Mouse (Mus musculus) liver, embryonic 14.5 days (tissue): ENCODE measurements at regions not wholly inside any gene's neighbourhood (a gene's known extent, or its start where the extent isn't known, plus 50 kb on each side); places are given as distances from the start of the nearest gene placed in this dataset.

Experiments
- ATAC-seq: fragments of 200-750 bp; cut with Nextera tagmentation; 2 replicates; pipeline ENCODE4 v1.8.0; 2017; ENCODE audit warnings: moderate number of reproducible peaks, mild to moderate bottlenecking, moderate library complexity; ENCODE audit not compliant: insufficient read depth
- DNase-seq, 3 experiments: peaks; one replicate each; pipeline ENCODE4 v3.0.0-alpha.2; 2012 to 2013; ENCODE audit warnings: low read depth in 3 of 3, low spot score in 3 of 3
- H3K27ac ChIP-seq: fragments of 300-500 bp; sonication (generic); 2 replicates; pipeline ENCODE4 v1.5.1; 2014; ENCODE audit warnings: moderate library complexity, mild to moderate bottlenecking, control low read depth, inconsistent platforms
- H3K27me3 ChIP-seq: fragments of 300-500 bp; sonication (generic); 2 replicates; pipeline ENCODE4 v1.6.1; 2014; ENCODE audit warnings: mild to moderate bottlenecking, low read length, moderate library complexity; ENCODE audit not compliant: control insufficient read depth, insufficient read depth
- H3K36me3 ChIP-seq: fragments of 300-500 bp; sonication (generic); replicated peaks from 2 replicates; pipeline ENCODE4 v1.6.1; 2014; ENCODE audit warnings: low read depth; ENCODE audit not compliant: control insufficient read depth, insufficient read depth
- H3K4me1 ChIP-seq, 2 experiments: fragments of 200-500 bp in 1 of 2; fragments of 300-500 bp in 1 of 2; sonication (generic) in 1 of 2; replicated peaks; 2 replicates each; pipeline ENCODE4 v1.6.1; 2012 to 2014; ENCODE audit warnings: antibody characterized with exemption in 1 of 2, inconsistent platforms in 1 of 2, low read length in 1 of 2; ENCODE audit not compliant: control insufficient read depth in 2 of 2, insufficient read depth in 2 of 2
- H3K4me2 ChIP-seq: fragments of 300-500 bp; sonication (generic); 2 replicates; pipeline ENCODE4 v1.6.1; 2014; ENCODE audit warnings: low read depth, mild to moderate bottlenecking, control low read depth, moderate library complexity
- H3K4me3 ChIP-seq, 2 experiments: fragments of 200-500 bp in 1 of 2; fragments of 300-500 bp in 1 of 2; sonication (generic) in 1 of 2; 2 replicates each; pipeline ENCODE4 v1.5.1; 2012 to 2014; ENCODE audit warnings: low read depth in 2 of 2, low read length in 2 of 2, mild to moderate bottlenecking in 2 of 2, control low read depth in 1 of 2, inconsistent platforms in 1 of 2, moderate library complexity in 1 of 2; ENCODE audit not compliant: insufficient read depth in 1 of 2
- H3K9ac ChIP-seq: fragments of 300-500 bp; sonication (generic); replicated peaks from 2 replicates; pipeline ENCODE4 v1.6.1; 2014; ENCODE audit warnings: mild to moderate bottlenecking, control low read depth, moderate library complexity
- H3K9me3 ChIP-seq: fragments of 300-500 bp; sonication (generic); 2 replicates; pipeline ENCODE4 v1.6.1; 2016; ENCODE audit warnings: low read length, mixed read lengths; ENCODE audit not compliant: control insufficient read depth
- CTCF ChIP-seq: IDR thresholded peaks from 2 replicates; pipeline ENCODE4 v1.5.1; 2016; ENCODE audit warnings: antibody characterized with exemption, low read depth, control low read depth
- EP300 ChIP-seq: IDR thresholded peaks from 2 replicates; pipeline ENCODE4 v1.6.1; 2016; ENCODE audit warnings: antibody characterized with exemption, low read depth
- WGBS: fragments of 180-500 bp; shearing (Covaris S2); extraction: QIAGEN DNeasy Blood & Tissue Kit; methylation state at CpG from one replicate; pipeline ENCODE4 v1.1.7; 2014; ENCODE audit not compliant: insufficient replicate concordance; 5-methylcytosine and 5-hydroxymethylcytosine counted together

DNA sequence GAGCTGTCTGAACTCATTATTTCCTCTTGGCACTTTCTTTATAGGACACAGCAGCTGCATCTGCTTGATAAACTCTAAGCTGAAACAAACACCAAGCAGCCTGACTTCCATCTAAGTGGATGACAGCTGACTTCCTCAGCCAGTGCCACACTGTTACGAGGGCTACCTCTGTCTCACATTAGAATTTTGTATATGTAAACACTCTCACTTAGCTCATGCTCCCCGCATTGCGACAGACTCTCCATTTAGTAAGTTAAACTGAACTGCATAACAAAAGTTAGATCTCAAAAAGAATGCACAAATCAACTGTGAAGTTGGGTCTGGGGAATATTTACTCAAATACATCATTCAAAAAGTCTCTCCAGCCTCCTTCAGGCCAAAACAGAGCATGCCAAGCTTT is 432.1 kb downstream of the Dcdc2c start:
- Histone ChIP-seq H3K4me1 (0 out of 4 replicates have a peak, but pooled peaks cover 0 to 3% of the 10 kb centered on the region in 2 experiments), H3K36me3 (no peaks in the 10 kb centered on the region), H3K9ac (no peak overlapping the region), H3K4me2 (no peak overlapping the region), H3K27me3 (no peaks in the 10 kb centered on the region), H3K27ac (no peak overlapping the region), H3K9me3 (no peaks in the 10 kb centered on the region), H3K4me3 (no peak overlapping the region)
- no peak for ATAC-seq
- WGBS: 27% methylated on average over 3 of the region's 3 CpGs
- TF ChIP-seq EP300: no peak
- no peak for TF ChIP-seq CTCF
- no peak for DNase-seq

DNA sequence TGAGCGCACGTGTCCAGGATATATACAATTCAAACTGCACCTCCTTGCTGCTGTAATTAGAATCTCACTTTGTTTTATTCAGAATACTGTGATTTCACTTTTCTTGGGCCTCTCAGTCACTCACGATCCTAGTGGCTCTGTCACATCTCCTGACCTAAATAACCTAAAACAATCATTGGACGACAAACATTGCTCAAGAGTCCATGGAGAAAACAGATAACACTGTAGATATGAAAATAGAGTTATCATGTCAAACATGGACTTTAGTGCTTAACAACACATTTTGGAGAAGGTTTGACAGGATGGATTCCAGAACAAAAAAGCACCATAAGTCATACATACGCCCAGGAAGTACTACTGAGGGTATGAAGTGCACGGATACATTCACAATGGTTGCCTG is 461.5 kb downstream of the Dcdc2c start:
- Histone ChIP-seq H3K4me2 (no peak overlapping the region), H3K9ac (no peak overlapping the region), H3K27ac (no peak overlapping the region), H3K4me1 (no peaks in the 10 kb centered on the region), H3K36me3 (no peaks in the 10 kb centered on the region), H3K9me3 (no peaks in the 10 kb centered on the region), H3K27me3 (no peaks in the 10 kb centered on the region), H3K4me3 (no peak overlapping the region)
- 62% methylated on average over 6 of the region's 6 CpGs for WGBS
- TF ChIP-seq EP300 (no peak), CTCF (no peak)
- DNase-seq: peak in 1 of 3 experiments; percentile 2
- ATAC-seq: no peak

DNA sequence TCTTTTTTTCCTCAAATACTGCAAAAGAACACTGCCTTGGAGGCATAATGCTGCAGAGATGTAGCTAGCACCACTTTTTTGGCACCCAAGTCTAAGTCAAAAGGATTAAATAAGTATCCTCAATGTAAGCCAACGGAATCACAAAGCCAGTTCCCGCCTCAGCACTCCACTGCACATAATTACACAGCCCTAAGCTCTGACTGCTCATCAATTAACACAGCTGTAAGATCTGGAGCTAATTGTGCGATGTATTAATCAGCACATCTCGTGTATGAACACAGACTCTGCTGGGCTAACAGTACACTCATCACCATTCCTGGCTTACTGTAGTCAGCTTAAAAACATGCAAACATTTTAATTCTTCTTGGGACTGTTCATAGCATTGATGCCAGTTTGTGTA is 466.7 kb downstream of the Dcdc2c start:
- Histone ChIP-seq H3K4me1 (no peaks in the 10 kb centered on the region), H3K27ac (no peak overlapping the region), H3K4me2 (no peak overlapping the region), H3K36me3 (no peaks in the 10 kb centered on the region), H3K27me3 (no peaks in the 10 kb centered on the region), H3K9me3 (no peaks in the 10 kb centered on the region), H3K9ac (no peak overlapping the region), H3K4me3 (no peak overlapping the region)
- ATAC-seq (no peak), DNase-seq (no peak)
- 63% methylated on average over 4 of the region's 4 CpGs for WGBS
- no peak for TF ChIP-seq EP300
- TF ChIP-seq CTCF: no peak

DNA sequence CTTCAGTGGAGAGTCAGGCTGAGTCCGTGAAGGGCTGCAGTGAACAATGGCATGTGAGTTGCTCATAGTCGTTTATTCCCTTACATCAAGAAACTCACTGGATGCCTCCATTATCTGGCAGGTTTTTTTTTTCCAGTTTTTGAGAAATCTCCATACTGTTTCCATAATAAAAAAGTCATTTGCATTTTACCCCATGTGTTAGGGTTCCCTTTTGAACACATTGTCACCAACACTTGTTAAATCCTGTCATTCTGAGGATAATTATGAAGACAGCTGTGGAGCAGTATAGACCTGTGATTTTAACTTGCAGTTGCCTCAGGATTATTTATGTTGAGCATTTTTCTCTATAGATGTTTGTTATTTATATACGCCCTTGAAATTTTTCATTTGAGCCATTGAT is 475.6 kb downstream of the Dcdc2c start:
- TF ChIP-seq EP300 (no peak), CTCF (no peak)
- H3K36me3 ChIP-seq: no peaks in the 10 kb centered on the region
- no peak overlapping the region for H3K4me3 ChIP-seq
- no peak overlapping the region for H3K9ac ChIP-seq
- DNase-seq (no peak), ATAC-seq (no peak)
- no peaks in the 10 kb centered on the region for H3K27me3 ChIP-seq
- no peaks in the 10 kb centered on the region for H3K4me1 ChIP-seq
- H3K4me2 ChIP-seq: no peak overlapping the region
- WGBS: 60% methylated on average over 3 of the region's 3 CpGs
- H3K27ac ChIP-seq: no peak overlapping the region
- no peaks in the 10 kb centered on the region for H3K9me3 ChIP-seq

DNA sequence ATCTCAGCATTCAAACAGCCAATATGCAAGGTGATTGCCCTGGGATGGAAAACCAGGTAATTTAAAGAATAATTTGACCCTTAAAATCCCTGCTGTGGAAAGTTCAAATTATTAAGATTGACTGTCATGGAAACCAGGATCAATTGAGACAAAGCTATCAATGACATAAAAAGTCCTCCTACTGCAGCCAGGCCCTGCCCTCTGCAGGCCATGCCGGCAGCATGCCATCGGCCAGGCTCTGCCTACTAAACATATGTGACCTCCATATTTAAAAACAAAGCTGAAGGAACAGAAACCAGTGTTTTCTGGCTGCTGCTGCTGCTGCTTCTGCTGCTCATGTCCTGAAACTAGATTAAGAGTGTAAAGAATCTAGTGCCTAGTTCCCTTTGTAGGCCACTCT is 483.6 kb downstream of the Dcdc2c start:
- H3K9me3 ChIP-seq: no peaks in the 10 kb centered on the region
- no peak for TF ChIP-seq EP300
- no peak for TF ChIP-seq CTCF
- no peaks in the 10 kb centered on the region for H3K4me1 ChIP-seq
- ATAC-seq (no peak), DNase-seq (no peak)
- H3K4me3 ChIP-seq: no peak overlapping the region
- no peak overlapping the region for H3K4me2 ChIP-seq
- no peak overlapping the region for H3K27ac ChIP-seq
- no peaks in the 10 kb centered on the region for H3K36me3 ChIP-seq
- no peak overlapping the region for H3K9ac ChIP-seq
- H3K27me3 ChIP-seq: no peaks in the 10 kb centered on the region
- WGBS: 47% methylated on average over 2 of the region's 2 CpGs
